Mouse (Mus musculus) embryo, embryonic 11 days (tissue): ENCODE measurements around the gene Atp2a1.
"Not testable (repeated sequence)": the region's sequence is repeated elsewhere in the genome, so short reads cannot be mapped to it uniquely, and the experiment has no call there.

Experiments used
- DNase-seq: peaks from one replicate; pipeline ENCODE4 v3.0.0-alpha.2; 2015

Gene Atp2a1

DNA sequence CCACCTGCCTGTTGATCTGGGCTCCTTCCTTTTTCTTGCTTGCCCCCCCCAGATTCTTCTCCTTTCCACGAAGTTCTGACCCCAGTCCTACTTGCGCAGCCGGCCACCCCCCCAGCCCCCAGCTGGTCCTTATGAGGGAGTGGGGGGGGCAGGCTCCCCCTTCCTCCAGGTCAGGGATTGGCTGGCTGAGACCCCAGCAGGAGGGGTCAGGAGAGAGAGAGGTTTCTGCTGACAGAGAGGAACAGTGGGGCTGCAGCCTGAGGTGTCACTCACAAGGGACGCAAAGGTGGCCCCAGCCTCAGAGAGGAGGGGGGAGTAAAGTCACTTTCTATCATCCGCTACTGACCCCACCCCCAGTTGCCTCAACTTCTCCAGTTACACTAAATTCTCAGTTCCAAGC is at the start of gene Atp2a1:
TSS of gene Atp2a1 (minus strand) at position 105 of the 400 bp plus-strand sequence.
- no peak for DNase-seq

DNA sequence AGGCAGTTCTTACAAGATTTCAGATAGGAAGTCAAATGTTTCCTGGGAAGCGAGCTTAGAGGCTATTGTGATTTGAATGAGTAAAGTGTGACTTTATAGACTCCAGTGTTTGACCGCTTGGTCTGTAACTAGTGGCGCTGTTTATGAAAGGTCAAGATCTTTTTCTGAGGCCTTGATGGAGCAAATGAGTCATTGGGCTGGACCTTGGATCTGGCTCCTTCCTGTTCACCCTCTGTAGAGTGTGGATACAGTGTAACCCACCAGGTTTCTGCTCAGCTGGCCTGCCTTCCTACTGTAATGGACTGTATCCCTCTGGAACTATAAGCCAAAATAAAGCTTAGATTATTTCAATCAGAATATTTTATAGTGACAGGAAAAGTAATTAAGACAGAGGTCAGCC is 48.4 kb upstream of the Atp2a1 start:
- no peak for DNase-seq

DNA sequence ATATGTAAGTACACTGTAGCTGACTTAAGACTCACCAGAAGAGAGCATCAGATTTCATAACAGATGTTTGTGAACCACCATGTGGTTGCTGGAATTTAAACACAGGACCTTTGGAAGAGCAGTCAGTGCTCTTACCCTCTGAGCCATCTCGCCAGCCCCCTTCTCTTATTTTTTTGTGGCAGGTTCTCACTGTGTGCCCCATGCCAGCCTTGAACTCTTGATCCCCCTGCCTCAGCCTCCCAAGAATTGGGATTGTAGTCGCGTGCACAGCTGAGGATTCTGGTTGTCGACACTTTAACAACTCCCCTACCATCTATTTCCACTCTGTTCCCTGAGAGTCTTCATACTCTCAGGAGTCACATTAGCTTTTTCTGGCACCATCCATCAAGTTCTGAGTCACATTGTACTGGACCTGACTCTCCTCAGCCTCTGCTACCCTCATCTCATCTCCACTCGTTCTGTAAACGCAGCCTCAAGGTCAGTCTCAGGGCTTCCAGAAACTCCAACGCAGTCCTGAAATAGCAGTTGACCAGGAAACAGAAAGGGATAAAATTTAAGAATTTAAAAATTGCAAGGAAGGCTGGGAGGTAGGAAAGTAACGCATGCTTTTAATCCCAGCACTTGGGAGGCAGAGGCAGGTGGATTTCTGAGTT is 44.3 kb upstream of the Atp2a1 start:
- DNase-seq: no peak

DNA sequence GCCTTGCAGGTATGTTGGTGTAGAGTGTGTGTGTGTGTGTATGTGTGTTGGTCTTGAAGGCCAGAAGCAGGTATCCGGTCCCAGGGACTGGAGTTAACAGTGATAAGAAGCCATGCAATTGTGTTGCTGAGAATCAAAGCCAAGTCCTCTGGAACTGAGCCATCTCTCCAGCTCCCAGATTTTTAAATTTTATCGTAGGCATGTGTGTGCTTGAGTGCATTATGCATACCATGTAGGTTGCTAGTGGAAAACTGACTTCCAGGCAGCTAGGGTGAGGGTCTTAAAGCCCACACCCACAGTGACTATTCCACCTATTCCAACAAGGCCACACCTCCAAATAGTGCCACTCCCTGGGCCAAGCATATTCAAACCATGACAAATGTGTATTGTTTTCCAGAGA is 42.0 kb upstream of the Atp2a1 start:
- DNase-seq: no peak

DNA sequence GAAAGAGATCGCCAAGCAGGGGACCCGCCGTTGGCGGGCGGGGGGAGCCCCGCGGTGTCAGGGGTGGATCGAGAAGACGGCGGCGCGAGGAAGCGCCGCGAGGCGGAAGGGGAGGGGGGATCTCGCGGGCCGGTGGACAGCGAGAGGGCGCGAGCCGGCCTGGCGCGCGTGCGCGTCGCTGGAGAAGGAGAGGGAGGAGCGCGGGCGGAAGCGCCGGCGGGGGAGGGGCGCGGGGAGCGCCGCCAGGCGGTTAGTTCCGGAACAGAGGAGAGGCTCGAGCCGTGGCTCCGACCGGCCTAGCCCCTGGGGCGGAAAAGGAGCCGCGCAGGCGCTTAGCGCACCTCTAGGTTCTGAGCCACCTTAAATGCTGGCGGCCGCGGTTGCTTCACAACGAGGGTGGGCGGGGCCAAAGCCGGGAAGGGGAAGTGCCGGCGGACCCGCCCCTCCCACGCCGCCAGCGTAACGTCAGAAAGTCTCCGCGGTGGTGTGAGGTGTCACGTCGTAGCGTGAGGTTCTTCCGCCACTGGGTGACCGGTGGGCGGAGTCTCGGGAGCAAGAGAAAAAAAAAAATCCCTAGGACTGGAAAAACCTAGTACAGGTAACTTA is 40.5 kb upstream of the Atp2a1 start, which contains the start of gene Atxn2l:
TSS of gene Atxn2l (minus strand) at position 165 of the 606 bp plus-strand sequence.
- peak; percentile 100 for DNase-seq

DNA sequence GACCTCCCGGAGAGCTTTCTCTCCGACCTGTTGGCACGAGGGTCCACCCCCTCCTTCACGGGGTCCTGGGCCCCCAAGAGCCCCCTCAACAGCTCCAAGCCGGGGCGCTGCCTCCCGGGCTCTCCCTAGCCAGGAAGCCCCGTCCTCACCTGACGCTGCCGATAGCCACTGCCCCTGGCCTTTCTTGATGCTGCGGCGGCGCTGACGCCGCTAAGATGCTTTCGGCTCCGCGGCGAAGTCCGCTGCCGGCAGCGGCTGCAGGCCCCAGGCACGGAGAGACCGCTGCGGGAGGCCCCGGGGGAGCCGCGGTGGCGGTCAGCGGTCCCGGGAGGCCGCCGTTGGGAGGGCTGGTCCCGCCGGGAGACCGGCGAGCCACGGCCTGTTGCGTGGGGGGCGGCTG is 39.8 kb upstream of the Atp2a1 start:
- DNase-seq: no peak

DNA sequence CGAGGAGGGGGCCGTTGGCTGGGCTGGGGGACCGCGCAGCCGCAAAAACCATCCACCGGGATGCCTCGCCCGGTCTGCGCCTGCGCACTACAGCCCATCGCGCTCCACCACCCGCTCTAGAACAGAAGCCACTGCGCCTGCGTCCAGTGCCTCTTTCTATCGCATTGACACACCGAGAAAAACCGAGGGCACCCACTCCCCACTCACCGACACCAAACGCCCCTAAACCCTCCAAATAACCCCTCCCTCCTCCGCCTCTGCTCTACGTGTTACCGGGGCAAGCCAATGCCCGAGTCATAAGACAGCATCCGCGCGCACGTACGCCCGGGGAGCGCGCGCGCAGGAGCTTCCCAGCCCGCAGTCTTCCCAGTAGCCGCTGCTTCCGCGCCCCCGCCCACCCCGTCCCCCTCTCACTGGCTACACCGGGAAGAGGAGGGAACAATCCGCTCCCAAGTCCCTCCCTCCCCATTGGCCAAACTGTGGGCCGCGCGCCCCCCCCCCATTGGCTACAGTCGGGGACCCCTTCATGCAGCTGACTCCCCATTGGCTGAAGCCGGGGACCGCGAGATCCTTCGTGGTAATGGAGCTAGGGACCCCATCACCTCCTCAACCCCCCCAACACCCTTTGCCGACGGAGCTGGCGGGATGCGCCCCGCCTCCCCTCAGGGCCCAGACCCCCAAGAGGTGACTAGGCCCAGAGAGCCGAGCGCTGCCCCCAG is 39.3 kb upstream of the Atp2a1 start:
- peak; percentile 97 for DNase-seq

DNA sequence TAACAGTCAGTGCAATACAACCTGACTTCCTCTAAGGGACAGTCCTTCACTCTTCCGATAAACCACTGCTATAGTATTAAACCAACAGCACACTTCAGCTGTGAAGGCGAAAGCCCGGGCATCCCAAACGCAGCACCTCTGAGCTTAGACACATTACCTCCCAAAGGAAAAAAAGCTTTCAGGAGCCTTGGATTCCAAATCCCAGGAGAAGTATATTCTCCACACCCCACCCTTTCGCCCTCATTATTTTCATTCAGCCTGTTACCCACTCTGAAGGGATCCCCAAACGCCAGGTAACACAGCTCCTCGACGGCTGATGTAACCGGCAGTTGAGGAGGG is 38.7 kb upstream of the Atp2a1 start:
- DNase-seq: no peak

DNA sequence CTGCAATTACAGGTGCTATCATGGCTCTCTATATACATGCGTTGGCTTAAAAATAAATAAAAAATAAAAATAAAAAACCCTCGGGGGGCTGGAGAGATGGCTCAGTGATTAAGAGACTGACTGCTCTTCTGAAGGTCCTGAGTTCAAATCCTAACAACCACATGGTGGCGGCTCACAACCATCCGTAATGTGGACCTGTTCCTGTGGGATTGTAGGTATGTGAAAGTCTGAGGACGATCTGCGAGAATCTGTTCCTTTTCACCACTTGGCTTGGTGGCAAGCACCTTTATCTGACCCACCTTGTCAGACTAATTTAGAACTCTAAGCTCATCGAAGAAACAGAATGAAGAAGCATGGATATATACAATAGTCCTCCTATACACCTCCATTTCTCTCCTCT is 36.5 kb upstream of the Atp2a1 start:
- DNase-seq: no peak

DNA sequence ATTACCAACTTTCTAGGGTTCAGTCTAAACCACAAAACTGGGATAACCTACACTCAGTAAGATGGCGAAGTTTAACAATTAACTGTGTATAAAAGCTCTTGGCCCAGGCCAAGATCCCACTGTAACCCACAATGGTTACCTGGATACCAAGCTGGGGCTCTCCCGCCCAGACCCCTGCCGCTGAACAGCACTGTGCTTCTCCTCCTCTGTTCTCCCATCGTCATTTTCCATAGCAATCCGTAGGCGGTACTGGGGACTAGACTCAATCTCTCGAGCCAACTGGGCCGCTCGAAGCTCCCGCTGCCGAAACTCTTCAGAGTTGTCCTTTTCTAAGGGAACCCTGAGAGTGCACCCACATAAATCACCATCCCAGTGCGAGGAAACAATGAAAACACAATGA is 35.1 kb upstream of the Atp2a1 start:
- DNase-seq: no peak

DNA sequence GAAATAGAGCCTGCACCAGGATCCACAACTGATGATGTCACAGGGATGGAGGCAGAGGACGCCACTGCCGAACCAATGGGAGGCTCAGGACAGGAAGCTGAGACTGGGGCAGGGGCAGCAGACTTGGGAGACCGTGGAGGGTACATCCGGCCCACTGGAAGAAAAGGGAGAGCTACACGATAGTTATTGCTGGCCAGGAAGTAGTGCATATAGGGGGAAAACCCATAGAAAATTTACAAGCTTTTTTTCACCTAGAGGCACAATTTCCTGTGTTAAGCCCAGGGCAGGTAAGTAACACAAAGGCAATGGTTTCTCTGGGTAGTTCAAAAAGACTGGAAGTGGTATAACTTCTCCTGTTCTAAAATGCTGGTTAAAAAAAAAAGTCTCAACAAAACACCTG is 33.6 kb upstream of the Atp2a1 start:
- DNase-seq: no peak

DNA sequence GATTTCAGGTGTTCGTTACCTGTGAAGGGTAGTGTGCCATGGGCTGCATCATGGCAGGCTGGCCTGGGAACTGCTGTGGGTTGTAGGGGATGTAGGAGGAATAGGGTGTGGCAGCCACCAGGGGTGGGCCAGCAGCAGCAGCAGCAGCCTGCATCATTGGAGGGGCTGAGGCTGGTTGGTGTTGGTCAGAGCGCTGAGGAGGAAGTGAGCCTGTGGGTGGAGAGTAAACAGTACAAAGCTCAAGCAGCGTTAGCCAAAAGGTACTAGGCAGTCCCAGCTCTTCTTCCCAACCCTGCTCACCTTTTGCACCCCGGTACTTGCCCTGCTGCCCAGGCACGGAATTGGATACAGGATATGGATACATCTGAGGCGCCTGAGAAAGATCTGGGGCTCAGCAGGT is 31.2 kb upstream of the Atp2a1 start:
- DNase-seq: no peak

DNA sequence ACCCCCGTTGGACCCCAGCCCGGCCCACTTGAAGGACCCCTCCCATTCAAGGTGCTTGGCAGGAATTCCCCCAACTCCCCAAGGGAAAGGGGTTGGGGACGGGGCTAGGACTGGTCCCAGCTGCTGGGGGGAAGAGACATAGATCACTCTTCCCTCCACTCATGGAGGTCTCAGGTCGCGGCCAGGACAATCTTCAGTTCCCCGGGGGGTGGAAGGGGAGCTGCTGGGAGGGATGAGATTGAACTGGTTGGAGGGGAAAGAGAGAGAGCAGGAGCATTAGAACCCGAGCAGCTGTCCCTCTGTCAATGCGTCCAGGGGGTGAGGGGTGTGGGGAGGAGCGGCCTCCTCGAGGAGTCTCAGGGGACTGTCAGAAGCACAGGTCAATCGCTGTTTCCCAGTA is 29.1 kb upstream of the Atp2a1 start:
- no peak for DNase-seq

DNA sequence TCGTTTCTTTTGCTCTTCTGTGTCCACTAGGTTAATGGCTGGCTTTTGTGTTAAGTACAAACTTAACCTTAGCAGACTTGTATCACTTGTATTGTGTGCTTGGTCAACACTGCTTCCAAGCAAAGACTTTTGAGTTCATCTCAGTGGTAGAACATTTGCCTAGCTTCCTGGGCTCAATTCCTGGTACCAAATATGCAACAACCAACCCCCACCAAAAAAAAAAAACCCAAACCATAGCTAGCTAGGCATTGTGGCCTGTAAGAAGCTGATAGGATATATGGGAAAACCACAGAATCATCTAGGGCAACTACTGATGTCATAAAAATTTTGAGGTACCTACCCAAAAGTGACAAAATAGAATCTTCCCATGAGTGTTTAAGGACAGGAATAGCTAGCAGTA is 28.1 kb upstream of the Atp2a1 start:
- no peak for DNase-seq

DNA sequence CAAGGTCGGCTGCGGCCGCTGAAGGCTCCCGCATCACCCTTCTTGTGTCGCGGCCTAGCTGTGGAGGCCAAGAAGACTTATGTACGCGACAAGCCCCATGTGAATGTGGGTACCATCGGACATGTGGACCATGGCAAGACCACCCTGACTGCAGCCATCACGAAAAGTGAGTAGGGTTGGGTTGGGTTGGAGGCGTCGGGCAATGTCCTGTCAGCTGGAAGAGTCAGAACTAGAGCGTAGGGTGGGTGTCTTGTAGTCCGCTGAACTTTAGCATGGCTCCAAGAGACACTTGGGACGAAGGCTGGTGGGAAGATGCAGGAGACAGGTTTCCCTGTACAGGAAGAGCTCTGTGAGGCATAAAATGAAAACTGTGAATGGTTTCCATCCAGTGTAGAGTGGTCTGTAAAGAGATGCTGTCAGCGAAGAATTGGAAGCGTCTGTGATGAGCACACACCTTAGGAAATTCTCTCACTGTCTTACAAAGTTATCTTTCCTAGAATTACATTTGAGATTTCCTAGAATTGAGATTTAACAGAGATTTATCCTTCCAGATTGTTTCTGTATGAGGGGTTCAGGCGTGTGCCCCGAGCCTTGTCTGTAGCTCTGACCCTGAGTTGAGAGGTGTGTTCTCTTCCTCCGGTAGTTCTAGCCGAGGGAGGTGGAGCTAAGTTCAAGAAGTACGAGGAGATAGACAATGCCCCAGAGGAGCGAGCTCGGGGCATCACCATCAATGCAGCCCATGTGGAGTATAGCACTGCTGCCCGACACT is 24.9 kb upstream of the Atp2a1 start:
- not testable (repeated sequence) for DNase-seq

DNA sequence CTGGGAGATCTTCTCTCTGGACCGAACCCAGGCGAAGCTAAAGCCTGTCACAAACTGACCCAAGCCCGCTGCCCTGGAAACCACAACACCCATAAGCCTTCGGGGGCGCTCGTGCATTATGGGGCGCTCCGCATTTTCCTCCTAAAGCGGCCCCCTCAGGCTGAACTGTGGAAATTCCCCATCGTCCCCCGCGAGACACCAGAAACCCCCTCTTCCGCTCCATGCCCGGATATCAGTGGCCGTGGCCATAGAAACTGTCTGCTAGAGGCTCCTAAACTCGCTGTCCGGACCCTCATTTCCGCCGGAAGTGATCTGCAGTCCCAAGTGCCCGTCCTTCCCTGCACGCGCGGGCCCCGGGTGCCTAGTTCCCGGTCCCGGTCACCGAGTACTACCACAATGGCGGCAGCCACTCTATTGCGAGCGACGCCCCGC is 24.2 kb upstream of the Atp2a1 start, which contains the start of gene Tufm:
TSS of gene Tufm (plus strand) at position 310 of the 432 bp plus-strand sequence.
- peak; percentile 98 for DNase-seq

DNA sequence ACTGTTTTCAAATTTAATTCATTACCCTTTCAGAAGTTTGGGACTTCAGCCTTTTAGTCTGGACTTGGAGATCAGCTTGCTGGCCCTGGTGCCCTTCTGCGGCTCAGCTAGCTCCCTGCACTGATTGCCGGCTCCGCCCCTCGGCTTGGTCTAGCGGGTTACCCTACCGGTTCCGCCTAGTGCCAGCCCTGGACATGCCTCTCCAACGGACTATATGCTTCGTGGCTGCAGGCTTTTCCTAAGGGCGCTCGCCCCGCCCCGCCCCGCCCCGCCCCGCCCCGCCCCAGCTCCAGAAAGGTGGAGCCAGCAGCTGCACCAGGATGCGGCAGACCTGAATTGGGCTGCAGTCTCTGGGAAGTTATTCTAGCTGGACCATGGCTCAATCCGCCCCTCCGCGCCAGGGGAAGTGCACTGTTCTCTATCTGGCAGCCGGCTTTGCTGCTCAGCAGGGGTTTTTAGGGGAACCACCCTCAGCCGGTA is 19.5 kb upstream of the Atp2a1 start:
- DNase-seq: peak; percentile 93

DNA sequence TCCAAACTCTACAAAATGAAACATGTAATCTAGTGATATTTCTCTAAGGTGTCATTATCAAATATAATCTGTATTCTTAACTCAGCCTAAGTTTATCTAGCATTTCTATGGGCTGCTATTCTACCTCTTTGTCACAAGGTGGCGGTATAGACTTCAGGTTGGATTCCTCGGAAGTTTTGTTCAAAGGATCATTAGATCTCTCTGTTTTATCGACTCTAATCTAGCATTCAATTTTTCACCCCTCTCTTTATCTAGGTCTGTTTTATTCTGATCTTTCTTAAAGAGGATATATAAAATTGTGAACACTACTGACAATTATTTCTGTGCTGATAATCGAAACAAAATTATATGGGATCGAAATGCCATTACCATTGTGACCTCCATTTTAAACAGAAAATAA is 18.8 kb upstream of the Atp2a1 start:
- no peak for DNase-seq

DNA sequence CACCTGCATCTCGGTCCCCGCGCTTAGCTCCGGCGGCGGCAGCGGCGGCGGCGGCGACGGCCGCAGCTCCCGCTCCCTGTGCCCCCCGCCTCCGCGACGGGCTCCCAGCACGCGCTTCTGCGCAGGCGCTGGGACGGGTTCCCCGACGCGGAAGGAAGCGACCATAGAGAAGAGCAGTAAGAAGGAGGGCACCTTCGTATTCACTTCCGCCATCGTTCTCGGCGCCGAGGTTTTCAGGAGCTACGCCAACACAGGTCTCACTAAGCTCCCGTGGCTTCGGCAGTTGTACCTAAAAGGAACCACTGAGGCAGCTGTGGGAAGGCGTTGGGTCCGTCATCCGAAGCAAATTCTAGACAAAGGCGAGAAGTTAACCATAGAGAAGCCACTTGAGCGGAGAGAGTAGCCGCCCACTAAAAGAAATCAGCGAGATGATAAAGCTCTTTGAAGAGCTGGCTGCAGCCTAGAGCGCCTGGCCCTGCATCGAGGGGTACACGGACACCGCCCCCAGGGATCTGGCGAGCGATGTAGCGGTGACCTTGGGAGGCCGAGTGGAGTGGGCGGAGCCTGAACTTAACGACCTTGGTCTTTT is 12.2 kb upstream of the Atp2a1 start, which contains the start of gene Sh2b1:
TSS of gene Sh2b1 (minus strand) at position 432 of the 589 bp plus-strand sequence.
- peak; percentile 97 for DNase-seq

DNA sequence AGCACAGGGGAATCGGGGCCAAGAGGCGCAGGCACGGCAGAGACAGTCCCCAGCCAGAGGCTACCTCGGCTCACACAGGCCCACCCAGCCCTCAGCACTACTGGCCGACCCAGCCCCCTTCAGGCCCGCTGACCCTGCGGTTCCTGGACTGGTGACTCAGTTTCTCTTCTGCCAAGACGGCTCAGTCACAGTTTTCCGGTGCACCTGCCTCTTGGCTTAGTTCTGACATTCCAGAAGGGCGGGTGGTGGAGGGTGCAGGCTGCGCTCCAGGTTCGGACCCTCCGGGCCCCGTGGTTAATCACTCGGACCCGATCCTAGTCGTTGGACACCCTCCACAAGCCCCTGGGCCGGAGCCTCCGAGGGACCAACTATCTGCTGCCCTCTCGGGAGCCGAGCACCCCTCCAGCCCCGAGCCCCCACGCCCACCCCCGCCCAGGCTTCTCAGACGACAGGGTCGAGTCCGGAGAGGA is 11.6 kb upstream of the Atp2a1 start:
- DNase-seq: no peak

DNA sequence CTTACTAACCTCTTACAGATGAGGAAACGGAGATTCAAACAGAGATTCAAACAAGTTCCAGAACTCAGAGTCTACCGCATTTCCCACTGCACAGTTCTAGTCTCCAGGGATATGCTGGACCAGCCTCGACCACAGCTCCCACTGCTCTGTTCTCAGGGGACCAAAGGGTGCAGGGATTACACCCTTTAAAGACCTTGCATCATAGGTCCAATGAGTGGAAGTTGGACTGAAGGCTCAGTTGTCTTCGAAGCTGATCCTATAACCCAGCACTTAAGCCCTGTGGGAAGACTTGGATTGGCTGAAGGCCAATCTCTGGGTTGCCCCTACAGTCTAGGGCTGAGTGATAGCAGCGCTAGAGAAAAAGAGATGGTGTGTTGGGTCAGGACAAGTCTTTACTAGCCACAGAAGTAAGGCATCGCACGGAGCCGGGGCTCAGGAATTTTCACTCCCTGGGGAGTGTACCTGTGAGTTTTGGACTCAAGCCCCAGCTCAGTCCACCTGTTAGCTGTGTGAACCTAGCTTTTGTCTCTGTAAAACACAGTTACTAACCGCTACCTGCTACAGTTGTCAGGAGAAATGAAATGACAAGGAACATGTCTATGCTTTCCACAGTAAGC is 10.7 kb upstream of the Atp2a1 start:
- no peak for DNase-seq

DNA sequence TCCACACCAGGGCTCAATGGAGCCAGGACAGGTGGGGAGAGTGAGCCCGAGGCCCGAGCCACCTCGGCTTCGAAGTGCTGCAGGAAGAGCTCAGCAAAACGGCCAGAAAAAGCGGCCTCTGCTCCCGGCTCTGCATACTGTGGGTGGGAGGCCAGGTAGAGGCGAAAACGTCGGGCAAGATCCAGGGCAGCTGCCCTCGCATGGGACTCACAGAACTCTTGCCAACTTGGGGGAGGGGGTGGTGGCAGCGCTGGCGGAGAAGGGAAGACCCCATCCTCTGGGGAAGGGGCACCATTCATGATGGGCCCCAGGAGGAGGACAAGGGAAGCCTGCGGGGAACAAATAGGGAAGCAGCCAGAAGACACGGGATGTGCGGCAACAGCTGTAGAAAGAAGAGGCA is 9.8 kb upstream of the Atp2a1 start:
- DNase-seq: no peak
